Mouse (Mus musculus): Measurements from ENCODE around the gene Gusb. TPM values are rescaled to one million over a fixed set of nuclear protein-coding genes. Genes with fewer than 3 reads are reported as not detected.

Gusb gene
- total RNA-seq, 4 experiments from 2014 or later, result 11.2 to 60.7 (median 28.9) TPM

DNA sequence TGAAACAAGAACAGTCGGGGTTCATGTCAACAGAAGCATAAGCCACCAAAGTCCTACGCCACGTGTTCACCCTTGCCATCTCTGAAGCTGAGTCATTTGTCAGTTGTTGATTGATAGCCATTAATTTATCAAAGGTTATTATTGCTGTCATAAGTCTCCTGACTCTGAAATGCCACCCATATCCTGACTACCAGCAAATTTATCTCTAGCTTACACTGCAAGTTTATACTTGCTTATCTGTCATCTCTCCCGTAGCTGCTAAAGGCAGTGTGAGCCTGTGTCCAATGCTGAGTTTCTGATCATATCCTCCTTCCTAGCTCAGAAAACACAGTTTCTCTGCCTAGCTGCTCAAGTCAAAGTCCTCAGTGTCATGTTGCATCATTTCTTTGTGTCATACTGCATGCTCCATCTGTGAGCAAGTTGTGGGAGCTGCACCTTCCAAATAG, 28.0 kb downstream of the Gusb start:
- DNase-seq (ENCODE audit: low spot score in 2 of 2), result no peak

DNA sequence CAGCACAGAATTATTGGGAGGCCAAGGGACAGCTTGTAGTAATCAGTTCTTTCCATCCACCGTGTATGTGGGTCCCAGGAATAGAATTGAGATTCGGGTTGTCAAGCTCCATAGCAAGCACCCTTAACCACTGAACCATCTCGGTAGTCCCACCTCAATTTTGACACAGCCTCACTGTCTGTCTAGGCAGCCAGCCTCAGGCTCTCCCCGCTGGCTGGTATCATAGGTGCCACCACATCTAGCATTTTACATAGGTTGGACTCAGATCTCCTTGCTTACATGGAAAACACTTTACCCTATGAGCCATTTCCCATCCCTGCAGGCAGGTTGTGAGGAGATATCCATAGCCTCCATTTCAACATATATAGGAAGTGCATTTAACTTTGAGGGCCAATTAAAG, 28.5 kb downstream of the Gusb start:
- DNase-seq (ENCODE audit: low spot score in 2 of 2), result no peak

DNA sequence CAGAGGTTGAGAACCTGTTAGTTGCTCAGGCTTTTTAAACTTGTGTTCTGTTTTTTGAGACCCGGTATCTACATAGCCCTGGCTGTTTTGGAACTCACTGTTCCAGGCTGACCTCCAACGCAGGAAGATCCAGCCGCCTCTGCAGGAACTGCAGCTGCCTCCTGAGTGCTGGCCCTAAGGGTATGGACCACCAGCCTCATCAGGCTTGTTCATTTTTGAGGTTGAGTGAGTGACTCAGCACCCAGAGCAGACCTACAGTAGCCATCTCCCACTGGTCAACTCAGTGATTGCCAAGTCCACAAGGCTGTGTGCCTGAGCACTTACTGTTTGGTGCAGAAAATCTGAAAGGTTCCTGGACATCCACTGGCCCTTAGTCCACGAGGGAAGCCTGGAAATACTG, 31.4 kb downstream of the Gusb start:
- no peak for DNase-seq (ENCODE audit: low spot score in 2 of 2)

DNA sequence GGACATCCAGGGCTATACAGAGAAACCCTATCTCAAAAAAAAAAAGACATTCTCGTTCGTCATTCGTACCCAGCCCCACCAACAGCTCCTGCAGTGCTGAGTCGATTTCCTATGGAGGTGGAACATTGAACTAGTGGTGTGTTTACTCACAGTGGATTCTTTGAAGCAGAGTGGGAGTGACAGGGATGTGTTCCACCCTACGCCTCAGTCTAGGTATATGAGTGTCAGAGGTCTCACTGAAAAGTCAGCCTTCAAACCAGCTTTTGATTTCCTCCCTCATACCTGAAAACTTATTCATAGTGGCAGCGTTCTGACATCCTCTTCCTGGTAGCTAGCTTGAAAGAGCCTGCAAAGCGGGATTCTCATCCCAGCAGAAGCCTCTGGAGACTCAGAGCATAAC, 34.4 kb downstream of the Gusb start:
- no peak for DNase-seq (ENCODE audit: low spot score in 2 of 2)

DNA sequence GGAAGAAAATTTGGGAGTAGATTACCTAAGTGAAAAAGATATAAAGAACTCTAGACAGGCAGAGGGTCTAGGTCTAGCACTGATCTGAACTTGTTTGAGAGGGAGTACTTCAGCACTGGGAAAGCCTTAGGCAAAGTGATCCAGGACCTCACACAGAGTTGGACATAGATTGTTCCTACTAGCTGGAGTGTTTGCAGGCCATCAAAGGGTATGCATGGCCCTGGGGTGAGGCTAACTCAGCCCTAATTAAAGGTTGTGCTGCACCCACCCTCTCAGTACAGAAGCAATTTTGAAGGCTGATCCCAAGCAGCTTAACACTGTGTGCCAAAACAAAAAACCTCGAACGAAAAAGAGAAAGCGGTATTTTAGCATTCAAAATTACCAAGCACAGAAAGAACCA, 36.4 kb downstream of the Gusb start:
- DNase-seq (ENCODE audit: low spot score in 2 of 2), result no peak

DNA sequence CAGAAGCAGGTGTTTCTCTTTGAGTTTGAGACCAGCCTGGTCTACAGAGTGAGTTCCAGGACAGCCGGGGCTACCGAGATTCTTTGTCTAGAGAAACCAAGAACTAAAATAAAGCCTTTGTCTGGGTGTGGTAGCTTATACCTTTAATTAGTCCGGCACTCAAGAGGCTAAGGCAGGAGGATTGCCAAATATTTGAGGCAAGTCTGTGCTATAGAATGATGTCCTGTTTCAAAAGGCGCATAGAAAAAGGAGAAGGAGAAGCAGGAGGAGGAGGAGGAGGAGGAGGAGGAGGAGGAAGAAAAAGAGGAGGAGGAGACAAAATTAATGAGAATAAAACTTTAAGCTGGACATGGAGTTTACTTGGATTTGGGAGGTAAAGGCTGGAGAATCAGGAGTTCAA, 39.6 kb downstream of the Gusb start:
- no peak for DNase-seq (ENCODE audit: low spot score in 2 of 2)

DNA sequence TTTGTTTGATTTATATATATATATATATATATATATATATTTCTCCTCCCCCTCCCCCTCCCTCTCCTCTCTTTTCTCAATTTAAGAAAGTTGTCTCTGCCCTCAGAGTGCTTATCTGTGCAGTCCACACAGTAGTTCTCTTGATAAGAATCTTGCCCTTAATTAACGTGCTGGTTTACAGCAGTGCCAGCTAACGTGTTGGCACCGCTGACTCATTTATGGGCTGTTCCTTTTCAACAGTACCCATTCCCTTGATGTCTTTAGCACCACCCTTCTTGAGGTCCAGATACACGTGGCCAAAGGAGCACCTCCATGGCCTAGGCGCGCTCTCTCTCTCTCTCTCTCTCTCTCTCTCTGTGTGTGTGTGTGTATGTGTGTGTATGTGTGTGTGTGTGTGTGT, 47.1 kb downstream of the Gusb start:
- DNase-seq (ENCODE audit: low spot score in 2 of 2), result no peak

DNA sequence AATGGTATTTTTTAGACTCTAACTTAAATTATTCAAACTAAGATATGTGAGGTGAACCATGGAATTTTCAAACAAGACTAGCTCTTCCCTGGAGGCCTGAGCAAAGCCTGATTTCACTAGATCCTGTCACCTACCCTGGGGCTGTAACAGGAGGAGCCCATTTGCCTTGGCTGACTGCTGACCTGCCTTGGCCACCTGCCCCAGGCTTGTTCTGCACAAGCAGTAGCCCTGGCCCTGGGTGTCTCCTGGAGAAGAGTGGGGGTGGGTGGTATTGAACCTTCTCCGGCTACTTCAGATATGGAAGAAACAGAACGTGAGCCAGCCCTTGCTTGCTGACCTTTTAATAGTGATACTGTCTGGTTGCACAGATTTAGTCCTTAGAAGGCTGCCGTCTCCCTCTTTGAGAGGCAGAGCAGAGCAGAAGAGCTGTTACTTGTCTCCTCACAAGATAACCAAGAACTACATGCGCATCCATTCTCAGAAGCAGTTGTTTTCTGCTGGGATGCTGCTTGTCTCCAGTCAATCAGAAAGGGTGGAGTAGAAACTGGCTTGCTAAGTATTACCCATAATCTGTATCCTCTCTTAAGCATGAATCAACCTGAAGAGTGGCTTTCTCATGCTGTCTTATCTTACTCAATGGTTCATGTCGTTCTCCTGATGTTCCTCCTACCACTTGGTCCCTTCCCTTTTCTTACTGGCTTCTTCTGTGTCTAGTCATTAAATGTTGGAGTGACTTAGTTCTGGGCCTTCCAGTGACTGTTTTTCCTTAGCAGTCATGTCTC, 48.2 kb downstream of the Gusb start:
- DNase-seq (ENCODE audit: low spot score in 2 of 2), result no peak

DNA sequence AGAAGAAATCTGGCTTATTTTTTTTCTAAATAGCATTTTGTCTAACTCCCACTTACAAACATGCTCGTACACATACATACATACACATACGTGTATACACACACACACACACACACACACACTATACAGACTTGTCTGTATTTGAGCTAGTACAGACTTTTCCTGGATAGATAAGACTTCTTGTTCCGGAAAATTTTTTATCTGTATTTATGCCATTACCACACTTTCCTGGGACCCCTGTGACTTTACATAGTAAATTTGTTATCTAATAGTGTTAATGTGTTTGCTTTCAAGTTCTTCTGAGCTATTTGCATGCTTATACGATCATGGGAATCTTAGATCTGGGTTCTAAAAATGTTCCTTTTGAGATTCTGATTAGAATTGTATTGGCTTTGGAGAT, 50.7 kb downstream of the Gusb start:
- DNase-seq (ENCODE audit: low spot score in 2 of 2), result no peak

DNA sequence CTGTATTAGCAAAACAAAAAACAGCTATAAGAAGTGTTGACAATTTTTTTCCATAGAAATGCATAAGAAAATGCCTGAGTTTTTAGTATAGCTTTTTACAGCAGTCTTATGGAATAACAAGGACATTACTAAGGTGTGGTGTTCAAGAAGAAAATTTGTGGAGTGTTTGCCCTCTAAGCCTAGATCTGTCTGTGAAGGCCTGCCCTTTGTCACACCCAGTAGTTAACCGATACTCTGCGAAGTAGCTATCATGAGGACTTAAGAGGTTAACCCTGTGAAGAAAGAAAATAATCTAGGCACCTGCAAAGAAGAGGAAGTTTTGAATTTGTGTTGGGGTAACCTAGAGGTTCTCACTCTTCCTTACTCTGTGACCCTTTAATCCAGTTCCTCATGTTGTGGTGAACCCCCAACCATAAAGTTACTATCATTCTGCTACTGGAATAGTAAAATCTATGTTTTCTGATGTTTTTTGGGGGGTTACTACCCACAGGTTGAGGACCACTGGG, 55.3 kb downstream of the Gusb start:
- no peak for DNase-seq (ENCODE audit: low spot score in 2 of 2)

DNA sequence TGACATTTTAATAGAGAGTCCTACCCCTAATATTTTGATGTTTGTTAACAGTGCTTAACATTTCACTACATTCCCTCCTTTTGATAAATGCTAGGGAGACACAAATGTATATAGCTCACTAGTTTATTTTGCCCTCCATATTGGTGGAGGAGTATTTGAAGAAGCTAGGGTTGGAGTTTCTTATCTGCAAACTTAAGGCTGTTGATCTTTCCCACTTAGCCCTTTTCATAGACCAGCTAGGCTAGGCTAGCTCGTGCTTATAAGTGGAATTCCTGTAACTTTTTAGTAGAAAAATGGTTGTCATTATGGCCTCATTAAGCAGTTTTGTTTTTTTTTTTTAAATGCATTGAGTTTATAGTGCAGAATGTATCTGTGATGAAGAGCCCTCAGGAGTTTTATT, 59.4 kb downstream of the Gusb start:
- DNase-seq (ENCODE audit: low spot score in 2 of 2), result no peak

DNA sequence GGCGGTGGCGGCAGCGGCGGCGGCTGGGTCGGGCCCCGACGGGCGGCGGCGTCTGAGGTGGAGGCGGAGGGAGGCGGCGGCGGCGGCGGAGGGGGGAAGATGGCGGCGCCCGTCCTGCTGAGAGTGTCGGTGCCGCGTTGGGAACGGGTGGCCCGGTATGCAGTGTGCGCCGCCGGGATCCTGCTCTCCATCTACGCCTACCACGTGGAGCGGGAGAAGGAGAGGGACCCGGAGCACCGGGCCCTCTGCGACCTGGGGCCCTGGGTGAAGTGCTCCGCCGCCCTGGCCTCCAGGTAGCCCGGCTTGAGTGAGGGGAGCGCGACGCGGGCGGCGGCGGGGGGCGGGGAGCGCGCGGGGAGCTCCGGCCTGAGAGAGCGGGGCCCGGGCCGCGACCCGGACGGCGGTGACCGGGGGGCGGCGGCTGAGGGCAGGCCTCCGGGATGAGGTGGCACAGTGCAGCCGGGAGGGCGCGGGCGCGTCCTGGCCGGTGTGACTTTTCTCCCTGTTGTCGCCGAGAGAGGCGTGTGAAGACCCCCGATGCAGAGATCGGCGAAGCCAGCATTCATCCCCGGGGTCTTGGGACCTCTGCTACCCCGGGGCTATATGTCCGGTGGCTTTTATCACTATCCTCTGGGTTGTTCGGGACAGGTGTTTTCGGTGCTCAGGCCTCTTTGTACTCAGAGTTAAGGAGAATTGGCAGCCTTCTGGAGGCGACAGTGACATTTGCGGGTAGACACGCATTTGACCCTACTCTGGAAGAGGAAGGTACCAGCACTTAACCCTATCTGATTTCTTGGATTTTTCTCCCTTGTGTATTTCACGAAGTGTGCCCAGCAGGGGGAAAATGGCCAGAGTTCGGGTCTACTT, 60.5 kb downstream of the Gusb start:
- peak; percentile 12 to 24 for DNase-seq (ENCODE audit: low spot score in 2 of 2)

DNA sequence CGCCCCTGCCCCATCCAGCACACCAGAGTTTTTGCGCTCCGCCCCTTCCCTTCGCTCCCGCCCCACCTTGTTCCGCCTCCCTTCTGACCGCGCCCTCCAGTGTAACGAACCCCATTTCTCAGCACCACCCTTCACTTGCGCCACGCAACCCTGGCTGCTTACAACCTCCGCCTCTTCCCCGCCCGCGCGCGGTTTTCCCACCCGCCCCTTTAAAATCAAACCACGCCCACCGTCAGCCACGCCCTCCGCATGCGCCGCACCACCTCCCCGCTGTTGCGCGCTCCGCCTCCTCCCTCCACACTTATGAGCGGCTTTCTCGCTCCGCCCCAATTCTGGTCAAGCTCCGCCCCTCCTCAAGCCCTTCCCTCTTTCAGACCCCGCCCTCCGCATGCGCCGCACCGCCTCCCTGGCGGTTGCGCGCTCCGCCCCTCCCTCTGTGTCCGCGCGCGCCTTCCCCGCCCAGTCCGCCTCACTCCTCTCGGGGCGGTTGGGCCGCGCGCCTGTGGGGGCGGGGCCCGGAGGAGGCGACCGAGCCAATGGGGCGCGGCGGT, 61.3 kb downstream of the Gusb start, which contains the start of gene Vkorc1l1:
Gene Vkorc1l1, plus strand, starts transcription at position 476 of the 551 bp plus-strand sequence.
- peak; percentile 97 to 98 for DNase-seq (ENCODE audit: low spot score in 2 of 2)

DNA sequence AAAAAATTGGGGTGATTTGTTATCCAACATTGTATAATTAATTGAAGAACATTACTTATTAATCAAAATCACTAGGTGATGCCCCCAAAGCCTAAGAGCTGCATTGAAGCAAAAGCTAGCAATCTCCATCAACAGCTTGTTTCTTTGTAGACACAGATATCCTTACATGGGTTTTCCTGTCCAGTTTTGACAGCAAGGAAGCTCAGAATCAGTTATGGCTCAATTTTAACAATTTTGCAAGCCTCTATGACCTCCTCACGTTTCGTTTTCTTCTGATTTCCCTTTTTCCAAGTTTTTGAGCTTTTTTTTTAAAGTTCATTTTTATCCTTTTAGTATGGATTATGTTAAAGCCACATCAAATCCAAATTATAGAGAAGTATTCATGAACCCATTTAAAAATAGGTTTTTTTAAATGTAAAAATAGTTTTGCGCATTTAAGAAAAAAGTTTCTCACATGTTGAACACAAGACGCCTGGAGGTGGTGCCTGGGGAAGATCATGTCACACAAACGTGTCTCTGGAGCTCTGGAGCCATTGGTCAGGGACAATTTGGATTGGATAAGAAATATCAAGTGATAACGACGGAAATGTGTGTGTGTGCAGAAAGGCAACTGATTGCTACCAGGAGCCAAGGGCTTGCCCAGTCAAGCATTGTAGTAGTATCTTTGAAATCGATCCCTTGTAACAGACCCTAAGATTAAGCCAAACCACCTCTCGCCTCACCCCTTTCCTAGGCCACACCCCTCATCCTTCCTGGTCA, 61.9 kb downstream of the Gusb start:
- DNase-seq (ENCODE audit: low spot score in 2 of 2), result no peak

DNA sequence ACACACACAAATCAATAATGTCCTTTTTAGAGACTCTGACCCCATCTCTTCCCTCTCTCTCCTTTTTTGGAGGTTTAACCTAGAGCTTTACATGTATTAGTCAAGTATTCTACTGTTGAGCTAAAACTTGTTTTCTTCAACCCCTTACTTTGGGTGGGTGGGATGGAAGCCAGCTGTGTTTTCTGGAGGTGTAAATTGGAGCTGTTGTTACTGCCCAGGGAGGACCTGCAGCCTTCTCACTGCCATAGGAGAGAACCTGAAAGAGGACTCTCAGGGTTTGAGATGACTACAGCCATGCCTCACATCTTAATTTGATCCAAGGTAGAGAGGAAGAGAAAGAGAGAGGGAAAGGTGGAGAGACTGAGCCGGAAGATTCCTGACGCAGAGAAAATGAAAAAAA, 62.6 kb downstream of the Gusb start:
- no peak for DNase-seq (ENCODE audit: low spot score in 2 of 2)

Other genes with a start within 250 kb of the Gusb start
- 10 to 100 TPM; 23.0 to 31.3 (median 28.6) TPM for gene Psph, start 215.6 kb downstream of the Gusb start, total RNA-seq (2022)
- gene Sumf2, start 156.1 kb downstream of the Gusb start, total RNA-seq (2022), result 10 to 100 TPM; 20.2 to 26.5 (median 22.7) TPM
- 100 to 1,000 TPM; 410 to 438 (median 418) TPM for gene Chchd2, start 115.6 kb downstream of the Gusb start, total RNA-seq (2022)
- 1 to 10 TPM; 7.0 to 7.7 (median 7.2) TPM for gene Zbed5, start 107.3 kb downstream of the Gusb start, total RNA-seq (2022)
- 10 to 100 TPM; 24.4 to 26.8 (median 25.6) TPM for gene Phkg1, start 104.5 kb downstream of the Gusb start, total RNA-seq (2022)
- gene Nupr1l, start 94.5 kb downstream of the Gusb start, total RNA-seq (2022), result 1 to 10 TPM; 1.8 to 8.3 (median 2.2) TPM
- 10 to 100 TPM; 43.6 to 50.2 (median 45.9) TPM for gene Vkorc1l1, start 61.1 kb downstream of the Gusb start, total RNA-seq (2022)
- gene Asl, start 26.2 kb upstream of the Gusb start, total RNA-seq (2022), result 10 to 100 TPM; 18.9 to 38.2 (median 26.3) TPM
- gene Crcp, start 26.2 kb upstream of the Gusb start, total RNA-seq (2022), result 10 to 100 TPM; 31.8 to 38.2 (median 35.6) TPM
- 10 to 100 TPM; 41.3 to 54.4 (median 48.8) TPM for gene Tpst1, start 70.3 kb upstream of the Gusb start, total RNA-seq (2022)
- gene Kctd7, start 141.8 kb upstream of the Gusb start, total RNA-seq (2022), result 10 to 100 TPM; 11.4 to 18.4 (median 12.8) TPM
- 10 to 100 TPM; 48.9 to 51.9 (median 49.3) TPM for gene Rabgef1, start 168.7 kb upstream of the Gusb start, total RNA-seq (2022)
- 10 to 100 TPM; 40.7 to 43.8 (median 41.8) TPM for gene Tmem248, start 214.0 kb upstream of the Gusb start, total RNA-seq (2022)